Mouse (Mus musculus): Measurements from ENCODE around the gene Lgr4.

Lgr4 gene

DNA sequence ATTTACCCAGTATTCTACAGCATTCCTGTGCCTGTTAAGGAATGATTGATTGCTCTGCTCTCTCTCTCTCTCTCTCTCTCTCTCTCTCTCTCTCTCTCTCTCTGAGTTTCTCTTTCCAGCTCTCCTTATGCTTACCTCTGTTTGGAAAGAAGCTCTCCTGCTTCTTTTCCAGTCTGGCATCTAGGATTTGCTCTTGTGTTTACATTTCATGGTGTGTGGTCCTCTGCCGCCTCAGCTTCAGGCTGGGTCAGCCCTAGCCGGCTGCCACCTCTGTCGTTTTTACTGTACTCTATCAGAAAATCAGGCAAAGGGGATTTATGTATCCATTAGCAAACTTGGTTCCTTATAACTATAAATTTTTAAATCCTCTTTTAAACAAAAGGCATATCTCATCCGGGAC, 118.8 kb downstream of the Lgr4 start:
- no peak for DNase-seq

DNA sequence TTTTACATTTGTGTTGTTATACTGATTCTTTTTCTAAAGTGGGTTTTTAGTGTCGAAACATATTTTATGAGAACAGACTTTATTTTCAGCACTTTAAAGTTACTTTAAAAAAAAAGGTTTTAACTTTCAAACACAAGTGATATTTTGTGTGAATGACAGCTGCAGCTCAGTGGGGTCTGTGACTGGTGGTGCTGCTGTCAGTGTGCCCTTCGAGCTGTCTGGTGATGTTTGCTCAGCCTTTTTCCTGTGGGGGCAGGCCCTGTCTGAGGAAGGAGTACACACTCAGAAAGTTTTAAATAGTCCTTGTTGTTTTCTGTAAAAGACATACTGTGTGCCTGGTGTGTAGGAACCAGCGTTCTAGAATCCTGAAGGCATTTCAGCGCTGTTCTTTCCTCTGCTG, 119.2 kb downstream of the Lgr4 start:
- DNase-seq = no peak

DNA sequence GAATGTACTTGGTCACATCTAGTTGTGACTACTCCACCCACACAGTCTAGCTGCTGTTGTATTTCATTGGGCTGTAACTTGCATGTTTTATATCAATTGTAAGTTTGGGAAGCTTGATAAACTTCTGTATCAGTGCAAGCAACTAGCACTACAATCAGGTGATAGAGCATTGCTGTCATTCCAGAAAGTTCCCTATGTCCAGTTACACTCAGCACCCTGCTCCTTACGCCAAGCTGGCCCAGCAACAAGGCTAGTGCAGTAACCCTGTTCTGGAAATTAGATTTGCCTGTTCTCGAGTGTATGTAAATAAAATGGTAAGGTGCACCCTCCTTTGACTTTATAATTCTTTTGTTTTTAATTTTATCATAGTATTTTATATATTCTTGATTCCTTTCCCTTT, 119.8 kb downstream of the Lgr4 start:
- DNase-seq = no peak

DNA sequence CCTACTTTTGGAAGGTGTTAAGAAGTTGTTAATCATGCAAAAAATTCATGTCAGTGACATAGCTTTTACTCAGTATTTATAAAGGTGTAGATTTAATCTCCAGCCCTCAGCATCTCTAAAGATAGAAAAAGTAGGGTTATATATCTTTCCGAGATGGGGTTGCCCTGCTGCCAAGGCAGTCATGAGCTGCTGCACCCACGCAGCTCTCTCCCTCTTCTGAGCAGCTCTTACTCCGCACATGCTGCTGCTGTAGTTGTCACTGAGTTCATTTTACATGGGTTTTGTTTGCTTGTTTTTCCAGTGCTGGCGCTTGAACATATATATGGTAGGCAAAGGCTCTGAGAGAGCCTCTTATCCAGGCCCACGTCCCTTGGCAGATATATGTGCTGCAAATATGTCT, 120.9 kb downstream of the Lgr4 start:
- DNase-seq = no peak

DNA sequence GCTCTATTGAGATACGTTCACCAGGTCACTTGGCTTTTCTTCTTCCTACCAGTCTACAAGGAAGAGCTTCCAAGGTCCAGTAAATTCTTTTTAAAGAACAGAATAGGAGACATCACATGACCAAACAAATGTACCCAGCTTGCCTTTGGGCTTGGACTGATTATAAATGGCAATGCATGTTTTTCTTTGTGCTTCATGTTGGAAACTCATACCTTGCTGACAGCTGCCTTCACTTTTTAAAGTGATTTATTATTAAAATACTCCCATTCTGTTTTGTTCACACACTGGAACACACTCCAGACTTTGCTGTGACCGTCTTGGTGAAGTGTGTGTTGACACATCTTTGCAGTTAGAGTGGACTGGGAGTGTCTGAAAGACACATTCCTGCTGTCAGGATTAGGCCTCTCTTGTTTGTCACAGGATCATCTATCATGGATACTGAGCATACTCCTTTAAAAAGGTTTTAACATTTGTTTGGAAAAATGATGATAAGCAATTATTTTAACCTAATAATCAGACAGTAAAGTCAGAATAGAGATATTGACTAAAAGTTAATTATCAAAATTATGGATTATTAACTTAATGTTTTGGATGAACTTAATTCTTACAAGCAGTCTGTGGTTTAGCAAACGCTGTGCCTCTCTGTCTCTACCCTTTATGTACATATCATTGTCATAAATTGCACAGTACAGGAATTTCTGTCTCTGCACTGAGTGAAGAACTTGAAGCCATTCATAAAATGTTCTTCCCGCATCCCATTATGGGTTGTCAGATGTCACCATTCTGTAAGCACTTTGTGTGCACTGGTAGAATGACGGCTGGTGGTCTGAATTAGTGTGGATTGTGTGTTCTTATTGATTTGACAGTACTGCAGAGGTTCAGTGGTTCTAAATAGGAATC, 125.7 kb downstream of the Lgr4 start:
- DNase-seq = no peak

DNA sequence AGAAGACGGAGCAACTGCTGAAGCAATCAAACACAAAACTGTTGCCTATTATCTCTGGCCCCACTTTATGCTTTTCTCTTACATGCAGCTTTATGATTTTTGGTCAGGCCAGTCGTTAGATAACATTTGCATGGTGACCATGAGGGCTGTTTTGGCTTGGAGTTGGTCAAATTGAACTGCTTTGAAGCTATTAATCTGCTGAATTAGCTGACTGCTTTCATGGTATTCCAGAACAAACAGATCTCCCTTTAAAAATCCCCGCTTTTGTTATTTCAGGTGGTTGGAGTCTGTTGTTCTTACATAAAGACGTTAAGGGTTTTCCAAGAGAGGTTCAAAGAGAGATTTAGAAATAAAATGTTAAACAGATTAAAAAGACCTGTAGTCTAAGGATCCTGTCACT, 141.0 kb downstream of the Lgr4 start:
- DNase-seq = no peak

DNA sequence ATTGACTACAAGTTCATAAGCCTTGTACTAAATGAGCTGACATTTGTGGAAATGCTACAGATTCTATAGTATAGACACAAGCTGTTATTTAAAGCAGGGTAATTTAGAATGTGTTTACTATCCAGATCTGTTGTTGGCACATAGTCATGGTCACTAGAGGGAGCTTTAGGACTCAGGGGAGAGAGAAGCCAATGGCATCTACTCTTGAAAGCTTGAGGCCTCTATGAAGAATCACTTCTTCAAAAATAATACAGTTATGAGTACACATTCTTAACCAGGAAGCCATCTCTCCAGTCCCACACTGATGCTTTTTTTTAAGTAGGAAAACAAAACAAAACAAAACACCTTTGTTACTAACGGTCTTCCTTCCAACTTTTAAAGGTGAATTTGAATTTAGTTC, 145.7 kb downstream of the Lgr4 start:
- DNase-seq = no peak

Measured in thymus, postnatal 14 days (tissue).